Mouse (Mus musculus): ENCODE measurements around the gene Adam11.

The Adam11 gene

GRCm38 (mm10) chr11:102827097-102827496, 65.9 kb downstream of the Adam11 start:
- DNase-seq (ENCODE audit: low spot score in 2 of 2) = no peak
